Mouse (Mus musculus) MEL (cell line): ENCODE data around the gene Gm10320. TPM values are rescaled to one million over a fixed set of nuclear protein-coding genes. Genes with fewer than 3 reads are reported as not detected.

Source experiments
- DNase-seq: peaks from one replicate; pipeline ENCODE4 v3.0.0; 2011; ENCODE audit warnings: low read depth, low spot score
- H3K27ac ChIP-seq: 2 replicates; pipeline ENCODE4 v1.5.1; 2012; ENCODE audit warnings: low read depth, mild to moderate bottlenecking, control low read depth, low read length, moderate library complexity; ENCODE audit not compliant: control insufficient read depth
- H3K27me3 ChIP-seq, 2 experiments: fragments of 150-350 bp in 1 of 2; sonication (generic) in 1 of 2; 2 replicates each; pipeline ENCODE4 v1.6.1; 2012; ENCODE audit warnings: low read length in 2 of 2, mild to moderate bottlenecking in 2 of 2, improper control_type of control experiment in 1 of 2, moderate library complexity in 1 of 2; ENCODE audit not compliant: insufficient read depth in 2 of 2, control insufficient read depth in 1 of 2
- H3K36me3 ChIP-seq, 2 experiments: 2 replicates each; pipeline ENCODE4 v1.6.1; 2012 to 2014; ENCODE audit warnings: low read length in 2 of 2, improper control_type of control experiment in 1 of 2, inconsistent platforms in 1 of 2, mild to moderate bottlenecking in 1 of 2; ENCODE audit not compliant: insufficient read depth in 2 of 2, control insufficient read depth in 1 of 2
- H3K4me1 ChIP-seq, 2 experiments: fragments of 150-350 bp in 1 of 2; sonication (generic) in 1 of 2; 2 replicates each; pipeline ENCODE4 v1.6.1; 2012; ENCODE audit warnings: low read length in 2 of 2, improper control_type of control experiment in 1 of 2, mild to moderate bottlenecking in 1 of 2; ENCODE audit not compliant: insufficient read depth in 2 of 2, control insufficient read depth in 1 of 2
- H3K4me3 ChIP-seq, 2 experiments: fragments of 150-350 bp in 1 of 2; sonication (generic) in 1 of 2; 2 replicates each; pipeline ENCODE4 v1.5.1; 2012; ENCODE audit warnings: low read depth in 2 of 2, low read length in 2 of 2, mild to moderate bottlenecking in 2 of 2, moderate library complexity in 2 of 2, control low read depth in 1 of 2, improper control_type of control experiment in 1 of 2; ENCODE audit not compliant: control insufficient read depth in 1 of 2, insufficient read depth in 1 of 2
- H3K79me2 ChIP-seq: 2 replicates; pipeline ENCODE4 v1.6.1; 2012; ENCODE audit warnings: mild to moderate bottlenecking, low read length, moderate library complexity; ENCODE audit not compliant: control insufficient read depth, poor library complexity, insufficient read depth
- H3K9ac ChIP-seq: 2 replicates; pipeline ENCODE4 v1.6.1; 2012; ENCODE audit warnings: low read depth, mild to moderate bottlenecking, control low read depth, low read length, moderate library complexity; ENCODE audit not compliant: control insufficient read depth, poor library complexity, severe bottlenecking
- H3K9me3 ChIP-seq: fragments of 150-350 bp; sonication (generic); replicated peaks from 2 replicates; pipeline ENCODE4 v1.6.1; 2012; ENCODE audit warnings: mild to moderate bottlenecking, low read length, improper control_type of control experiment, moderate library complexity; ENCODE audit not compliant: insufficient read depth
- E2F4 ChIP-seq: IDR thresholded peaks from 2 replicates; pipeline ENCODE4 v1.6.1; 2011; ENCODE audit warnings: low read depth, low read length, improper control_type of control experiment, borderline replicate concordance
- EP300 ChIP-seq, 2 experiments: IDR thresholded peaks; 2 replicates each; pipeline ENCODE4 v1.6.1; 2011; ENCODE audit warnings: improper control_type of control experiment in 2 of 2, low read length in 2 of 2, low read depth in 1 of 2, mild to moderate bottlenecking in 1 of 2
- ETS1 ChIP-seq: IDR thresholded peaks from 2 replicates; pipeline ENCODE4 v1.6.1; 2012; ENCODE audit warnings: low read depth, mild to moderate bottlenecking, inconsistent platforms, low read length, improper control_type of control experiment, moderate library complexity
- GABPA ChIP-seq: IDR thresholded peaks from 2 replicates; pipeline ENCODE4 v1.6.1; 2012; ENCODE audit warnings: low read depth, mild to moderate bottlenecking, inconsistent platforms, low read length, improper control_type of control experiment, moderate library complexity
- JUND ChIP-seq: IDR thresholded peaks from 2 replicates; pipeline ENCODE4 v1.6.1; 2011; ENCODE audit warnings: low read depth, mild to moderate bottlenecking, improper control_type of control experiment, low read length
- KAT2A ChIP-seq: conservative IDR thresholded peaks from 2 replicates; pipeline ENCODE4 v1.6.1; 2012; ENCODE audit warnings: low read depth, low read length, improper control_type of control experiment, inconsistent platforms
- MYB ChIP-seq: IDR thresholded peaks from 2 replicates; pipeline ENCODE4 v1.6.1; 2011; ENCODE audit warnings: mild to moderate bottlenecking, low read depth, low read length, improper control_type of control experiment
- MYC ChIP-seq: IDR thresholded peaks from 2 replicates; pipeline ENCODE4 v1.6.1; 2011; ENCODE audit warnings: low read depth, mild to moderate bottlenecking, low read length, improper control_type of control experiment, moderate library complexity
- POLR2A ChIP-seq, 2 experiments: IDR thresholded peaks; 2 replicates each; pipeline ENCODE4 v1.6.1; 2011 to 2012; ENCODE audit warnings: low read length in 2 of 2, mild to moderate bottlenecking in 2 of 2, control low read depth in 1 of 2, improper control_type of control experiment in 1 of 2, low read depth in 1 of 2, moderate library complexity in 1 of 2; ENCODE audit not compliant: control insufficient read depth in 1 of 2, insufficient read depth in 1 of 2, poor library complexity in 1 of 2
- POLR2AphosphoS5 ChIP-seq: IDR thresholded peaks from 2 replicates; pipeline ENCODE4 v1.6.1; 2012; ENCODE audit warnings: low read depth, borderline replicate concordance, mild to moderate bottlenecking, inconsistent platforms, low read length, moderate library complexity, mixed read lengths
- RAD21 ChIP-seq: IDR thresholded peaks from 2 replicates; pipeline ENCODE4 v1.6.1; 2011; ENCODE audit warnings: mild to moderate bottlenecking, low read depth, low read length, improper control_type of control experiment
- TAL1 ChIP-seq: IDR thresholded peaks from 2 replicates; pipeline ENCODE4 v1.6.1; 2012; ENCODE audit warnings: mild to moderate bottlenecking, inconsistent platforms, low read length, moderate library complexity, mixed read lengths
- TBP ChIP-seq: IDR thresholded peaks from 2 replicates; pipeline ENCODE4 v1.8.0; 2011; ENCODE audit warnings: low read depth, low read length, improper control_type of control experiment
- USF2 ChIP-seq, 2 experiments: IDR thresholded peaks; 2 replicates each; pipeline ENCODE4 v1.6.1; 2011 to 2012; ENCODE audit warnings: improper control_type of control experiment in 2 of 2, low read length in 2 of 2, borderline replicate concordance in 1 of 2, inconsistent platforms in 1 of 2, low read depth in 1 of 2, mild to moderate bottlenecking in 1 of 2; ENCODE audit not compliant: insufficient read depth in 1 of 2
- ZC3H11A ChIP-seq: IDR thresholded peaks from 2 replicates; pipeline ENCODE4 v1.6.1; 2012; ENCODE audit warnings: low read depth, mild to moderate bottlenecking, inconsistent platforms, low read length, improper control_type of control experiment
- ZKSCAN1 ChIP-seq: IDR thresholded peaks from 2 replicates; pipeline ENCODE4 v1.6.1; 2012; ENCODE audit warnings: low read depth, mild to moderate bottlenecking, inconsistent platforms, low read length, improper control_type of control experiment, moderate library complexity
- ZMIZ1 ChIP-seq: IDR thresholded peaks from 2 replicates; pipeline ENCODE4 v1.6.1; 2012; ENCODE audit warnings: low read depth, mild to moderate bottlenecking, inconsistent platforms, low read length, improper control_type of control experiment, moderate library complexity
- polyA plus RNA-seq, 2 experiments: library from polyadenylated mRNA; stranded (reverse) in 1 of 2; unstranded in 1 of 2; fragments of >175 nt in 1 of 2; fragments of >200 nt in 1 of 2; gene quantifications; 2 replicates each; pipeline versions ENCODE4 v1.2.1 to v1.2.4; 2012; ENCODE audit warnings: low replicate concordance in 2 of 2, low read depth in 1 of 2; ENCODE audit not compliant: insufficient read length in 2 of 2, insufficient read depth in 1 of 2, missing spikeins in 1 of 2
- total RNA-seq: library from RNA; depleted of rRNA; stranded (reverse); fragments of 300-350 nt; gene quantifications from 2 replicates; pipeline ENCODE4 v1.2.3, GENCODE M21; 2012

Gm10320 gene
- total and polyA plus RNA-seq, 3 experiments = 0.29 to 10.5 TPM; not detected in 1

DNA sequence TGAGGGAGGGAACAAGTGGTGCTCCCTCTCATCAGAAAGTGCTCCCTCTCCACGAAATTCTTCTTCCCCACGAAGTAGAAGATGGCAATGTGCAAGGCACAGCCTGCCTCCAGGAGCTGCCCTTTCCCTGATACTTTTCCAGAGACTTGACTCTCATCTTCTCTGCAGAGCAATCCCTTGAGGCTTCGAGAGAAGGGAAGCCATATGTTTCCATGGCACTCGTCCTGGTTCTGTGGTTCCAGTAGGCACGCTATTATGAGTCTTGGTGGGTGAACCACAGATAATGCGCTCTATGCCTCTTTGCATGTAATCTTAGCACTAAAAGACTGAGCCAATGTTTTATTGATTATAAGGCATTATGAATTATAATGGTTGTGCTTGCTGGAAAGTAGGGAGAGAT lies 44.1 kb downstream of the Gm10320 start:
- TF ChIP-seq TBP (no peak), TAL1 (no peak), MYB (no peak), KAT2A (no peak), ZKSCAN1 (no peak), USF2 (IDR thresholded peaks at IDR 0.05; ENCODE audit: borderline replicate concordance in 1 of 2, insufficient read depth in 1 of 2, low read depth in 1 of 2, low read length in 2 of 2) (no peak), ZMIZ1 (no peak), E2F4 (no peak), RAD21 (no peak), ZC3H11A (no peak)

GRCm38 (mm10) chr13:98445391-98446125 lies 46.2 kb downstream of the Gm10320 start:
- Histone ChIP-seq H3K4me3 (no peak overlapping the region), H3K9me3 (no peaks in the 10 kb centered on the region), H3K9ac (no peak overlapping the region), H3K4me1 (no peaks in the 10 kb centered on the region), H3K27me3 (no peaks in the 10 kb centered on the region), H3K27ac (no peak overlapping the region), H3K79me2 (no peaks in the 10 kb centered on the region), H3K36me3 (no peaks in the 10 kb centered on the region)
- TF ChIP-seq POLR2A (IDR thresholded peaks at IDR 0.05; ENCODE audit: control insufficient read depth in 1 of 2, insufficient read depth in 1 of 2, low read depth in 1 of 2, low read length in 2 of 2, poor library complexity in 1 of 2) (no peak), ZMIZ1 (no peak), RAD21 (no peak), MYC (no peak), JUND (no peak), E2F4 (no peak), GABPA (no peak), ETS1 (no peak), EP300 (IDR thresholded peaks at IDR 0.05; ENCODE audit: low read depth in 1 of 2, low read length in 2 of 2) (no peak), ZKSCAN1 (no peak), POLR2AphosphoS5 (no peak)
- DNase-seq = no peak

More for the DNA sequence above, 44.1 kb downstream of the Gm10320 start:
- no peak overlapping the region for H3K27ac ChIP-seq
- H3K9me3 ChIP-seq = no peaks in the 10 kb centered on the region
- no peak for DNase-seq
- no peak overlapping the region for H3K9ac ChIP-seq
- no peaks in the 10 kb centered on the region for H3K4me1 ChIP-seq
- no peaks in the 10 kb centered on the region for H3K36me3 ChIP-seq
- H3K4me3 ChIP-seq = no peak overlapping the region
- H3K79me2 ChIP-seq = no peaks in the 10 kb centered on the region
- H3K27me3 ChIP-seq = no peaks in the 10 kb centered on the region
